Mouse (Mus musculus): ENCODE measurements around the gene Mgat4a.

Gene Mgat4a

DNA sequence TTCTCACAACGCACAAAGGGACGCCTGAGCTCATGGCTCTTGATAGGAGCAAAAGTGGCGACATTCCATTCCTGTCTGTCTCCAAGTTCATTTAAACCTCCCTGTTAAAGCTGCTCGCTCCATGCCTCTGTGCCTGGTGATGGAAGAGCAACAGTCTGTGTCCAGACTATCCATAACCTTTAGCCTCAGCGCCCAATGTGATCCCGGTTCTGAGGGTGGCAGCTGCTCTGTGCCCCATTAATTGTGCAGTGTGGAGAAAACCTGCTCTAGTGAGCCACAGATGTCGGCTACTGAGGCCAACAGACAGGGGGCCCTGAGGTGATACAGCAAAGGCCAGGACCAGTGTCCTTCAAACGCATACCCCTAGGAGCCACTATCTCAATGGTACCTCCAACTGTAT lies 141.1 kb downstream of the Mgat4a start:
- DNase-seq (ENCODE audit: extremely low read depth, low read depth), result no peak

DNA sequence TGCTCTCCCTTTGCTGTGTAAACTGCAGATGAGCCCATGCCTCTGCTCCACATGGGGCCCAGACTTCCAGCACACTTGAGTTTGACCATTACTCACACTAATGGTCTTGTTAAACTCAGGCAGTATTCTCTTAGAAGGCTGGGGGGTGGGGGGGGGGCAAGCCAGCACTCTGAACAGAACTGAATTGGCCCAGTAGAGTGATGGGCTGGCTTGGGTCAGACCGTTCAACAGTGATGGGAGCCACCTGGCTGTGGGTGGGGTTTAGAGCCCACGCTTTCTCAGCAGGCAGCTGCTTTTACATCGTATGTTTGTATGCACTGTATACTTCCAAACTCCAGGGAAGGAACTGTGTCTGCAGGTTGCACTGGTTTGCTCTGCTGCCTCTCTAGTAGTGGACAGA lies 141.9 kb downstream of the Mgat4a start:
- no peak for DNase-seq (ENCODE audit: extremely low read depth, low read depth)

DNA sequence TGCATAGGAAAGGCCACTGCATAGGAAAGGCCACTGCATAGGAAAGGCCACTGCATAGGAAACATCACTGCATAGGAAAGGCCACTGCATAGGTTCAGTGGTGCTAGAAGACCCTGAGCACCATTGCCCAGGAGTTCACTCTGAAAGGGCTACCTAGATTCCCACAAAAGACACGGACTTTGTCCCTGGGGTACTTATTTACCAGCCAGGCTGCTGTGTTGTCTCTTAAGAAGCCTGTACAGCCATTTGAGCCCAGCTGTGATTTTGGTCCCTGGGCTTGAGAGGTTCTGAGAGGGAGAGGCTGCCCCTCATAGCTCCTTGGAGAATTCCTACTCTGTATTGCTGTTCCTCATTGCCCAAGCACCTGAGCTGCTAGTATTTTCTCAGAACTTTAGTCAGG lies 144.3 kb downstream of the Mgat4a start:
- DNase-seq (ENCODE audit: extremely low read depth, low read depth), result no peak

DNA sequence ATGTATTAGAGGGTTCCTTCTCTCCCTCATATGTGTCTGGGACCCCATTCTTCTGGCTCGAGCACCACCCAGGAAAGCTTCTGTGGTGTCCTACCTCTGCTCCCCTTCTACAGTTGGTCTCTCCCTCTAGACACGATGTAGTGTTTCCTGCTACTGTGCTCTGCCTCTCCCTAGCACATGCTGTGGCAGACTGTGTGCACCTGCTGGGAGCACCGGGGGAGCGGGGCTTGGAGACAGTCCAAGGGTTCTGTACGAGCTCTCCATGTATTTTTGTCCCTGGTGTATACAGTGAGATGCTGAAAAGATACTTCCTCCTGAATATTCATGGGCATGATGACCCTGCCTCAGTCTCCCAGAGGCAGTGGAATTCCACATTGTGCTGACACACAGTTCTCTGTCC lies 147.6 kb downstream of the Mgat4a start:
- no peak for DNase-seq (ENCODE audit: extremely low read depth, low read depth)

Measured in MEL-GATA-1-ER (cell line).